Mouse (Mus musculus): ENCODE data around the gene Ppat.
"Not testable (repeated sequence)": the region's sequence is repeated elsewhere in the genome, so short reads cannot be mapped to it uniquely, and the experiment has no call there.

Gene Ppat

DNA sequence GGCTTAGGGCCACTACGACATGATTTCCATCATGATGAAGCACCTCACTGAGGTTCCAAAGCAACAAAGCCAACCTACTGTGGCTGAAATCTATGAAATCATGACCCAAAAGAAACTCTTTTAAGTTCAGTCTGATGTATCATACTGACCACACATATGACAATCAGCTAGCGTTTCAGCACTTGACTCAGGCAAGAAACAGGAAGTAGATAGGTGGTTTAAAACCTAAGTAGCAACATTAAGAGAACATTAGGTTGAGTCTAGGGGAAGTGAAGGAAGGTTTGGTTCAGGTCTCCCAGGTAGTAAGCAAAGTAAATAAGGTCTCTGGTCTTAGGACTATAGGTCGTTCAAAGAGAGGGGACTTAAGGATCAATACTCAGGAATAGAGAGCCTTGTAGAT is 22.1 kb upstream of the Ppat start:
- no peaks in the 10 kb centered on the region for H3K27me3 ChIP-seq (ENCODE audit: insufficient read depth, low read length)
- H3K9me3 ChIP-seq (ENCODE audit: low read length) = no peaks in the 10 kb centered on the region
- H3K36me3 ChIP-seq (ENCODE audit: insufficient read depth, low read length) = peaks cover 50% of the 10 kb centered on the region
- TF ChIP-seq POU5F1 (IDR thresholded peaks at IDR 0.05; ENCODE audit: borderline replicate concordance, low read length) (no peak), CTCF (conservative IDR thresholded peaks at IDR 0.05; ENCODE audit: low read length) (no peak), NANOG (IDR thresholded peaks at IDR 0.05; ENCODE audit: borderline replicate concordance, low read length) (no peak)
- H3K4me1 ChIP-seq (replicated peaks; ENCODE audit: low read depth, low read length) = peaks cover 37% of the 10 kb centered on the region
- peak overlapping the region; percentile 98 for H3K4me3 ChIP-seq (replicated peaks; ENCODE audit: low read length)

DNA sequence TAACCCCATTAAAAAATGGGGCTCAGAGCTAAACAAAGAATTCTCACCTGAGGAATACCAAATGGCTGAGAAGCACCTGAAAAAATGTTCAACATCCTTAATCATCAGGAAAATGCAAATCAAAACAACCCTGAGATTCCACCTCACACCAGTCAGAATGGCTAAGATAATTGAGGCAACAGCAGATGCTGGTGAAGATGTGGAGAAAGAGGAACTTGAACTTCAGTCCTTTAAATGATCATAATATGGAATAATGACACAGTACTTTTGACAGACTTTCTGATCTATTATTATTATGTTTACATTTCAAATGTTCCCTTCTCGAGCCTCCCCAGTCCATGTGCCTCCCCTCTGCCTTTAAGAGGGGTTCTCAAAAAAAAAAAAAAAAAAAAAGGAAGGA is 19.7 kb upstream of the Ppat start:
- peaks cover 25% of the 10 kb centered on the region for H3K4me1 ChIP-seq (replicated peaks; ENCODE audit: low read depth, low read length)
- not testable (repeated sequence) for H3K9me3 ChIP-seq (ENCODE audit: low read length); H3K4me3 ChIP-seq (replicated peaks; ENCODE audit: low read length); H3K27me3 ChIP-seq (ENCODE audit: insufficient read depth, low read length)
- H3K36me3 ChIP-seq (ENCODE audit: insufficient read depth, low read length) = peaks cover 56% of the 10 kb centered on the region

DNA sequence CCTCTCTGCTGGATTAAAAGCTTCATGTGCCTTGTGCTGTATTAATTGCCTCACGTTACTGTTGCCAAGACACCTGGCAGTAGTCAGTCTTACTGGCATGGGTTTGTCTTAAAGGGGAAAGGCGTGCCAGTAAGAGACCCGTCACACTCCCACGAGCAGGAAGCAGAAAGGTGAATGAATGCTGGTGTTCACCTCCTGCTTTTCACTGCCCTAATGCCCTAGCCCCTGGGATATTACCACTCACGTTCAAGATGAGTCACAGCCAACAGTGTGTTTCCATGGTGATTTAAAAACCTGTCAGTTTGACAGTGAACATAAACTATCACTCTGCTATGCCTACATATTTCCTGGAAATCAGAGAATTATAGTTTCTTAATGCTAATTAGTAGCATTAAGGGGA is 17.9 kb upstream of the Ppat start:
- H3K27me3 ChIP-seq (ENCODE audit: insufficient read depth, low read length) = no peaks in the 10 kb centered on the region
- H3K4me3 ChIP-seq (replicated peaks; ENCODE audit: low read length) = no peak overlapping the region
- peaks cover 15% of the 10 kb centered on the region for H3K4me1 ChIP-seq (replicated peaks; ENCODE audit: low read depth, low read length)
- no peak for TF ChIP-seq NANOG (IDR thresholded peaks at IDR 0.05; ENCODE audit: borderline replicate concordance, low read length)
- TF ChIP-seq POU5F1 (IDR thresholded peaks at IDR 0.05; ENCODE audit: borderline replicate concordance, low read length) = no peak
- TF ChIP-seq CTCF (conservative IDR thresholded peaks at IDR 0.05; ENCODE audit: low read length) = no peak
- peaks cover 74% of the 10 kb centered on the region for H3K36me3 ChIP-seq (ENCODE audit: insufficient read depth, low read length)
- H3K9me3 ChIP-seq (ENCODE audit: low read length) = no peaks in the 10 kb centered on the region

DNA sequence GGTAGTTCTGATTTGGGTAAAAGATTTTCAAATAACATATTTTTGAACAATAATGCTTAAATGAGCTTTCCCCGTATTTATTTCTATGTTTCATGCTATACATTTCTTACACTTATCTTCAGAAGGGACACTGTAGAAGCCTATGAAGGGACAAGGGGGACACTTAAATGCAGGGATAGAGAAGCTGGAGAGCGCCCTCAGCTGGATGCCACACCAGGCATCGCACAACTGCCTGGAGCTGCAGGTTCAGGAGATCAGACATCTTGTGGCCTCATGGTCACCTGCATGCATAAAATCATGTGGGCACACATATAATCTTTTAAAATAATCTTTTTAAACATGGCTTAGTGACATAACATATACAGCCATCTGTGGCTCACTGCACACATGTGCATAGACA is 13.3 kb upstream of the Ppat start:
- H3K9me3 ChIP-seq (ENCODE audit: low read length) = no peaks in the 10 kb centered on the region
- H3K36me3 ChIP-seq (ENCODE audit: insufficient read depth, low read length) = peaks cover 100% of the 10 kb centered on the region
- H3K4me1 ChIP-seq (replicated peaks; ENCODE audit: low read depth, low read length) = peaks cover 10% of the 10 kb centered on the region
- no peak overlapping the region for H3K4me3 ChIP-seq (replicated peaks; ENCODE audit: low read length)
- no peak for TF ChIP-seq POU5F1 (IDR thresholded peaks at IDR 0.05; ENCODE audit: borderline replicate concordance, low read length)
- no peak for TF ChIP-seq CTCF (conservative IDR thresholded peaks at IDR 0.05; ENCODE audit: low read length)
- TF ChIP-seq NANOG (IDR thresholded peaks at IDR 0.05; ENCODE audit: borderline replicate concordance, low read length) = no peak
- no peaks in the 10 kb centered on the region for H3K27me3 ChIP-seq (ENCODE audit: insufficient read depth, low read length)

DNA sequence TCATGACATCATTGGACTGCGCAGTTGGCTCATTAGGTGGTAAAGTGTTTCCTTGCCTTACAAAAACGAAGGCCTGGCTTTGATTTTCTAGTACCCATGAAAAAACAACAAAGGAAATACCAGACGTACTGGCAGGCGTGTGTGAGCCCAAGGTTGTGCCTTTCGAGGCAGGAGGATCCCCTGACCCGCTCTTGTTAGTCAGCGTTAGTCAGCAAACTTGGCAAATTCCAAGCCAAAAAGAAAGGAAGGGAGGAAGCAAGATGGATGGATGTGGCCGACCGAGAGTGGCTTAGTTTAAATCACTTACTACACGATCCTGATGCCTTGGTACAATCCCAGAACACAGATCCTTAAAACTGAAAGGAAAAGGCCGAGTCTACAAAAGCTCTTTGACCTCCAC is 11.2 kb upstream of the Ppat start:
- Histone ChIP-seq H3K4me3 (replicated peaks; ENCODE audit: low read length) (no peak overlapping the region), H3K27me3 (ENCODE audit: insufficient read depth, low read length) (no peaks in the 10 kb centered on the region), H3K4me1 (replicated peaks; ENCODE audit: low read depth, low read length) (peaks cover 22% of the 10 kb centered on the region), H3K9me3 (ENCODE audit: low read length) (no peaks in the 10 kb centered on the region), H3K36me3 (ENCODE audit: insufficient read depth, low read length) (peaks cover 99% of the 10 kb centered on the region)
- TF ChIP-seq POU5F1 (IDR thresholded peaks at IDR 0.05; ENCODE audit: borderline replicate concordance, low read length) (no peak), NANOG (IDR thresholded peaks at IDR 0.05; ENCODE audit: borderline replicate concordance, low read length) (no peak), CTCF (conservative IDR thresholded peaks at IDR 0.05; ENCODE audit: low read length) (no peak)

DNA sequence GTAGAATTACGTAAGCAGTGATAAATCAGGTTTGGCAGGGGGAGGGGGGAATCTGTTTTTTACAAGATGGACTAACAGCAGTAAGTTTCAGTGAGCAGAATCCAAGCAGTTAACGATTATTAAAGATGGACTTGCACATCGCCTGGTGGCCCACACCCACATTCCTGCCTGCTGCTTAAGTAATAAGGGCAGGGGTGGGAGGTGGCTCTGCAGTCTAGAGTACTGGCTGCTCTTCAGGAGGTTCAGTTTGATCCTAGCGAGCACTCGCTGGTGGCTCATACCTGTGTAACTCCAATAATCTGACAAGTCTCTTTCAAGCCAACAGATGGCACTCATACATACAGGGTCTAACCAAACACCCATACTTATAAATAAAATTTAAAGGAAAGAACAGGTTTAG is 8.2 kb upstream of the Ppat start:
- no peak for TF ChIP-seq CTCF (conservative IDR thresholded peaks at IDR 0.05; ENCODE audit: low read length)
- TF ChIP-seq NANOG (IDR thresholded peaks at IDR 0.05; ENCODE audit: borderline replicate concordance, low read length) = no peak
- no peak for TF ChIP-seq POU5F1 (IDR thresholded peaks at IDR 0.05; ENCODE audit: borderline replicate concordance, low read length)
- Histone ChIP-seq H3K9me3 (ENCODE audit: low read length) (no peaks in the 10 kb centered on the region), H3K4me3 (replicated peaks; ENCODE audit: low read length) (no peak overlapping the region), H3K4me1 (replicated peaks; ENCODE audit: low read depth, low read length) (peaks cover 52% of the 10 kb centered on the region), H3K36me3 (ENCODE audit: insufficient read depth, low read length) (peaks cover 99% of the 10 kb centered on the region), H3K27me3 (ENCODE audit: insufficient read depth, low read length) (no peaks in the 10 kb centered on the region)

DNA sequence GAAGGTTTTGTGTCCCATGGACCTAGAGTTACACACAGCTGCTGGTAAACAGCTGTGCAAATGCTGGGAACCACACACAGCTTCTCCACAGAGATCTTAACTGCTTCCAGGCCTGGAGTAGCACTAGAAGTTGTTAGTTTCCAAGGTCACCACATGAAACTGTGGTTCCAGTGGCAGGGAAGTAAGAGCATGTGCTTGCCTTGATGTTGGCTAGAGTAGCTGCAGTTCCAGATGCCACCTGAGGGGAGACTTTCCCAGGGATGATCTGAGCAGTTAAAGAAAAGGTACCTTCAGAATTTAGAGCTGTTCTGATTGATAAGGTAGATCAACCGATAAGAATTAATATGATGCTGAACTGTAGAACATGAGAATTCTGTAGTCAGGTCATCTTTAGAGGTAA is 6.6 kb upstream of the Ppat start:
- no peak for TF ChIP-seq POU5F1 (IDR thresholded peaks at IDR 0.05; ENCODE audit: borderline replicate concordance, low read length)
- peak; percentile 45 for TF ChIP-seq CTCF (conservative IDR thresholded peaks at IDR 0.05; ENCODE audit: low read length)
- no peak for TF ChIP-seq NANOG (IDR thresholded peaks at IDR 0.05; ENCODE audit: borderline replicate concordance, low read length)
- H3K4me3 ChIP-seq (replicated peaks; ENCODE audit: low read length) = no peak overlapping the region
- H3K9me3 ChIP-seq (ENCODE audit: low read length) = no peaks in the 10 kb centered on the region
- H3K27me3 ChIP-seq (ENCODE audit: insufficient read depth, low read length) = no peaks in the 10 kb centered on the region
- peaks cover 99% of the 10 kb centered on the region for H3K36me3 ChIP-seq (ENCODE audit: insufficient read depth, low read length)
- H3K4me1 ChIP-seq (replicated peaks; ENCODE audit: low read depth, low read length) = peaks cover 68% of the 10 kb centered on the region

DNA sequence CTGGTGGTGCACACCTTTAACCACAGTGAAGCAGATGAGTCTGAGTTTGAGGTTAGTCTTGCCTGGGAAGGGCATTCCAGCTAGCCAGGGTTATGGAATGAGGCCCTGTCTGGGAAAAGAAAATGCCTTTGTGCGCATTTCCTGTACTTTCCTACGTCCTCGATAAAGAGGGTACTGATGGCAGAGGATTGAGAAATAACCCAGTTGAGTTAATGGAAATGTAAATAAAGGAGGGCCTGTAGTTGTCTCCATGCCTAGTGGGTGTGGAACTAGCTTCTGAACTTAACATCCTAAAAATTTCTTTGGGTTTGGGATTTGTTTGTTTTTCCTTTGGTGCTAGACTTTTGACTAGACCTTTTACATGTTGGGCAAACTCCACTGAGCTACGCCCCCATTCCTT is 4.1 kb upstream of the Ppat start:
- peak overlapping the region; percentile 98 for H3K4me3 ChIP-seq (replicated peaks; ENCODE audit: low read length)
- no peaks in the 10 kb centered on the region for H3K27me3 ChIP-seq (ENCODE audit: insufficient read depth, low read length)
- H3K4me1 ChIP-seq (replicated peaks; ENCODE audit: low read depth, low read length) = peaks cover 74% of the 10 kb centered on the region
- H3K36me3 ChIP-seq (ENCODE audit: insufficient read depth, low read length) = peaks cover 79% of the 10 kb centered on the region
- no peak for TF ChIP-seq CTCF (conservative IDR thresholded peaks at IDR 0.05; ENCODE audit: low read length)
- no peak for TF ChIP-seq POU5F1 (IDR thresholded peaks at IDR 0.05; ENCODE audit: borderline replicate concordance, low read length)
- H3K9me3 ChIP-seq (ENCODE audit: low read length) = no peaks in the 10 kb centered on the region

DNA sequence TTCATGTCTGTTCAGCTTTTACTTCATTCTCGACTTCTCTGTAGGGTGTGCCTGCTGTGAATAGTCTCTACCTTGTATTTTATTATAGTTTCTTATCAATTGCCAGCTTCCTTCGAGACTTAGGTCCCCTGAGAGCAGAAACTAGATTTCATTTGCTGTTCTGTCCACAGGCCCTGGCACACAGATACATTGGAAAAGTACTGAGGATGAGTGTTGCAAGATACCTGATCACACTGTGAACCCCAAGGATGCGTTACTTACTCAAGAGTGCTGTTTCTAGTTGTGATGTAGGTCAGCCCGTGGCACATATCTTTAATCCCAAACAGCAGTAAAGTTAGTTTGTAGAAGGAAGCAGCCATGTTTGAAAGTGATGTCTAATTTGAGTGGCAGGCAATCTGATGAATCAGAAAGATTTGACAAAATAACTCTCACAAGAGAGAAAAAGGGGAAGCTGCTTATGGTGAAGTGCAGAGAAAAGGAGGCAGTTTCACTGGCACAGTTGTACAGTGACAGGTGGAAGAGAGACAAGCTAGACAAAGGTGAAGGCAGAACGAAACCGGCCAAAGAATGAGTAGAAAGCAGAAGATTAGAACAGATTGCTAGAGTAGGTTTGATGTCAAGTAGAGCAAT is 3.0 kb upstream of the Ppat start:
- Histone ChIP-seq H3K27me3 (ENCODE audit: insufficient read depth, low read length) (no peaks in the 10 kb centered on the region), H3K4me3 (replicated peaks; ENCODE audit: low read length) (peak overlapping the region; percentile 98), H3K36me3 (ENCODE audit: insufficient read depth, low read length) (peaks cover 72% of the 10 kb centered on the region), H3K9me3 (ENCODE audit: low read length) (no peaks in the 10 kb centered on the region), H3K4me1 (replicated peaks; ENCODE audit: low read depth, low read length) (peaks cover 76% of the 10 kb centered on the region)
- TF ChIP-seq POU5F1 (IDR thresholded peaks at IDR 0.05; ENCODE audit: borderline replicate concordance, low read length) (no peak), CTCF (conservative IDR thresholded peaks at IDR 0.05; ENCODE audit: low read length) (no peak), NANOG (IDR thresholded peaks at IDR 0.05; ENCODE audit: borderline replicate concordance, low read length) (no peak)
